Mouse (Mus musculus): ENCODE measurements around the gene Olfr906. TPM values are rescaled to one million over a fixed set of nuclear protein-coding genes. Genes with fewer than 3 reads are reported as not detected.

Gene Olfr906
- not detected in 2 replicates for polyA plus RNA-seq (2015; fragmentation: Nextera tagmentation; extraction: Ambion mirVana)

DNA sequence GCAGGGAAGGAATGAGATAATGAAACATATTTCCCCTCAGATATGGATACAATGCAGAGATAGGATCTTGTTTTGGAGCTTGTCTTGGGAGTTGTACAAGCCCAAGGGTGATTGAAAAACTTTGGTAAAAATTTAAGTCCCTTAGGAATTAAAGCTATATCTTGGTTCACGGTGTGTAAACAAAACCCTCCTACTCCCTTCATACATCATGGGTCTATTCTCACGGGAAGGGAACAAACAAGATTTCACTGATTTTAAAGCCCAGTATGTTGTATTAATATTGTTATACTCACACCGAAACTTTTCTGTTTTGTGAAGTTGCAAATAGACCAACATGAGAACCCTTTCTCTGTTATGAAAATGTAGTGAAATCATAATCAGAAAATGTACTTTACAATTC lies at the start of gene Olfr906:
Gene Olfr906 (plus strand): TSS at position 301 of the 400 bp plus-strand sequence.

DNA sequence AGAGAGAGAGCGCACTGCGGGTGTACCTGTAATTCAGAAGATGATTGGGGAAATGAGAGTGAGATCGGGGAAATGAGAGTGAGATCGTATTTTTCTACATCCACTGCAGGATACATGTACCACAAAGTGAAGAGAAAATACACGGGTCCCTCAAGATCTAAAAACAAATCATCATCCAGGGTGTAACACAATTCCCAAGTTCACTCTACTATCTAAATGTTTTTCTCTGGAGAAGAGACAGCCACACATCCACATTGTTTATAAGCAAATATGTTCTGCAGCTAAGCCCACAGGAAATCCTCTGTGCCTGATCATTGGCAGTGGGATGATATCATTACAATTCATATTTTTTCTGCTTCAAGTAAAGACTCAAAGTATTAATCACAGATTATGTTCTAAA lies 39.5 kb upstream of the Olfr906 start, which contains the start of gene Olfr902:
Gene Olfr902 (plus strand): TSS at position 301 of the 400 bp plus-strand sequence.

DNA sequence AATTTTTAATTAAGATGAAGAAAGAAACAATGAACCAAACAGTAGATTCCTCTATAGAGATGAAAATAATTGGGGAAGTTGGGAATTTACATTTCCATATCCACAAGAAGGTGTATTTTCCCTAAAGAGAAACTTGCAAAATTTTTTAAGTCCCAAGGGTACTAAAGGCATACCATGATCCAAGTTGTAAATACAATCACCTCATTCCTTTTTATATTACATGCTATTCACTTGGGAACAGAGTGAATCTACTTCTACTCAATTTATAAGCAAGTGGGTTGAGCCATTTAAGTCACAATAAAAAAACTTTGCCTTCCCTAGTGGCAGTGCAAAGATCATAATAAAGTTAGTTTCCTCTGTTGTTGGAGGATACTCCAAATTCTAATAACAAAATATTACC lies 24.0 kb upstream of the Olfr906 start, which contains the start of gene Olfr904:
Gene Olfr904 (plus strand): TSS at position 301 of the 400 bp plus-strand sequence.

DNA sequence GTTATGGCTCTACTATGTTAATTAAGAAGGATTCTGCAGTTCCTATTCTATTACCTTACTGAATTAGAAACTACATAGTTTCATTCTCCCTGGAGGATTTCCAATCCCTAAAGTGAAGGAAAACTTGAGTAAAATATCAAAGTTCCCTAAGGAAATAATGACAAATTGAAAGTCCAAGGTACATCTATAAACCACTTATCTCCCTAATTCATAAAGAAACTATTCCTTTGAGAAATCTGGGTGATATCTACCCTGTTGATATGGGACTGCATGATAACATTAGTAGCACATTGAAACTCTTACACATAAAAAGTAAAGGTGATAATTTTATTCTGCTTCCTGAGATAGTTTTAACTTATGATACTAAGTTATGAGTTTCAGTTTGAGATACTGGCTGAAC lies 16.1 kb upstream of the Olfr906 start, which contains the start of gene Olfr905:
Gene Olfr905 (plus strand): TSS at position 301 of the 400 bp plus-strand sequence.

DNA sequence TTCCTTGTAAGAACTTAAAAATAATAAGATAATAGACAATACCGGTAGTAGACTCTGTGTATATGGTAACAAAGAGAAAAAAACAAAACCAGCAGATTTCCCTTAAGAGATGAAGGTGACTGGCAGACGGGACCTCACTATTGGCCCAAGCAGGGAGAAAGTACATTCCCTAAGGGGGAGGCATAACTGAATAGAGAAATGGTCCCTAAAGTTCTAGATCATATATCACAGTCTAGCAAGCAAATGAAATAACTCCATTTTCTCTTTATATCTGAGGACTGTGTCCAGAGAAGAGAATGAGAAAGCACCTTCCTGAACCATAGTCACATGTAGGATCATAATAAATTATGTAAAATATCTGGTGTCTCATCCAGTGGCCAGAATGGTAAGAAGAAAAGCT lies 8.6 kb downstream of the Olfr906 start, which contains the start of gene Olfr907:
Gene Olfr907 (plus strand): TSS at position 301 of the 400 bp plus-strand sequence.

DNA sequence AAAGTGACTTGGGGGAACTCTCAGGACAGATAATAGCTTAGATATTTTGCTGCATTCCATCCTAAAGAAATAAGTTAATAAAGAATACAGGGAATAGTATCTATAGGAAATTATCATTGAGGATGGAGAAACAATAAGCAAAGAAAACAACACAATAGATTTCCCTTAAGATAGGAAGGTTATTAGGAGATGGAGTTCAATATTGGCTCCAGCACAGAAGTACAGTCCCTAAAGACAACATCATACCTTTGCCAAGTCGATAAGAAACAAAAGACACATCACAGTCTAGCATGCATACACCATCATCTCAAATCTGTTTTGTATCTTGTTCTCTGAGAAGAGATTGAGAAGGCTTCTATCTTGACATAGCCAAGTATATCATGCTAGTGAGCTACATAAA lies 34.4 kb downstream of the Olfr906 start, which contains the start of gene Olfr911-ps1:
Gene Olfr911-ps1 (plus strand): TSS at position 301 of the 400 bp plus-strand sequence.

DNA sequence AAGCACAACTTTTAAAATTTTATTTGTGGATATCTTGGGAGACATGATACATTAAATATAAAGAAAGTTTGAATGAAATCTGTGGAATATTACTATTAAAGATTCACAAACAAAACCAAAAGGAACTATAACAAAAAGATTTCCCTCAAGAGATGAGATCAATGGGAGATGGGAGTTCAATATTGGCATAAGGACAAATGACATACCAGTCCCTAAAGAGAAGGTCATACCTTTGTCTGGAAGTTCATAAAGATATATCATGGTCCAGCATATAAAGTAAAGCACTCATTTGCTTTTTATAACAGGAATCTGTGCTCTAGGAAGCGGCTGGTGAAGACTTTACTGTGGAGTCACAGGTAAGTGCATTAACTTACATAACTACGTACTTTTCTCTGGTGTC lies 50.7 kb downstream of the Olfr906 start, which contains the start of gene Olfr910:
Gene Olfr910 (plus strand): TSS at position 301 of the 400 bp plus-strand sequence.

Other genes starting within 250 kb of the Olfr906 start
- gene Olfr143, start 234.3 kb upstream of the Olfr906 start, polyA plus RNA-seq (2015; fragmentation: Nextera tagmentation; extraction: Ambion mirVana): not detected in 2 replicates
- not detected in 2 replicates for gene Olfr895, start 219.2 kb upstream of the Olfr906 start, polyA plus RNA-seq (2015; fragmentation: Nextera tagmentation; extraction: Ambion mirVana)
- not detected in 2 replicates for gene Olfr896-ps1, start 196.0 kb upstream of the Olfr906 start, polyA plus RNA-seq (2015; fragmentation: Nextera tagmentation; extraction: Ambion mirVana)
- gene Olfr25, start 158.0 kb upstream of the Olfr906 start, polyA plus RNA-seq (2015; fragmentation: Nextera tagmentation; extraction: Ambion mirVana): not detected in 2 replicates
- not detected in 2 replicates for gene Olfr898, start 138.7 kb upstream of the Olfr906 start, polyA plus RNA-seq (2015; fragmentation: Nextera tagmentation; extraction: Ambion mirVana)
- gene Olfr250, start 120.2 kb upstream of the Olfr906 start, polyA plus RNA-seq (2015; fragmentation: Nextera tagmentation; extraction: Ambion mirVana): not detected in 2 replicates
- not detected in 2 replicates for gene Olfr251, start 110.0 kb upstream of the Olfr906 start, polyA plus RNA-seq (2015; fragmentation: Nextera tagmentation; extraction: Ambion mirVana)
- gene Olfr147, start 85.4 kb upstream of the Olfr906 start, polyA plus RNA-seq (2015; fragmentation: Nextera tagmentation; extraction: Ambion mirVana): not detected in 2 replicates
- gene Olfr901, start 57.6 kb upstream of the Olfr906 start, polyA plus RNA-seq (2015; fragmentation: Nextera tagmentation; extraction: Ambion mirVana): not detected in 2 replicates
- not detected in 2 replicates for gene Olfr902, start 39.4 kb upstream of the Olfr906 start, polyA plus RNA-seq (2015; fragmentation: Nextera tagmentation; extraction: Ambion mirVana)
- gene Olfr904, start 23.9 kb upstream of the Olfr906 start, polyA plus RNA-seq (2015; fragmentation: Nextera tagmentation; extraction: Ambion mirVana): not detected in 2 replicates
- gene Olfr905, start 16.0 kb upstream of the Olfr906 start, polyA plus RNA-seq (2015; fragmentation: Nextera tagmentation; extraction: Ambion mirVana): not detected in 2 replicates
- not detected in 2 replicates for gene Olfr907, start 8.7 kb downstream of the Olfr906 start, polyA plus RNA-seq (2015; fragmentation: Nextera tagmentation; extraction: Ambion mirVana)
- gene Olfr911-ps1, start 34.5 kb downstream of the Olfr906 start, polyA plus RNA-seq (2015; fragmentation: Nextera tagmentation; extraction: Ambion mirVana): not detected in 2 replicates
- gene Olfr910, start 50.8 kb downstream of the Olfr906 start, polyA plus RNA-seq (2015; fragmentation: Nextera tagmentation; extraction: Ambion mirVana): not detected in 2 replicates
- not detected in 2 replicates for gene Olfr912, start 93.1 kb downstream of the Olfr906 start, polyA plus RNA-seq (2015; fragmentation: Nextera tagmentation; extraction: Ambion mirVana)
- gene Olfr913, start 105.7 kb downstream of the Olfr906 start, polyA plus RNA-seq (2015; fragmentation: Nextera tagmentation; extraction: Ambion mirVana): not detected in 2 replicates
- gene Olfr914, start 118.0 kb downstream of the Olfr906 start, polyA plus RNA-seq (2015; fragmentation: Nextera tagmentation; extraction: Ambion mirVana): not detected in 2 replicates
- gene Olfr916, start 172.8 kb downstream of the Olfr906 start, polyA plus RNA-seq (2015; fragmentation: Nextera tagmentation; extraction: Ambion mirVana): not detected in 2 replicates
- gene Olfr917, start 178.8 kb downstream of the Olfr906 start, polyA plus RNA-seq (2015; fragmentation: Nextera tagmentation; extraction: Ambion mirVana): not detected in 2 replicates
- gene Olfr918, start 187.5 kb downstream of the Olfr906 start, polyA plus RNA-seq (2015; fragmentation: Nextera tagmentation; extraction: Ambion mirVana): not detected in 2 replicates
- gene Olfr919, start 216.6 kb downstream of the Olfr906 start, polyA plus RNA-seq (2015; fragmentation: Nextera tagmentation; extraction: Ambion mirVana): not detected in 2 replicates
- gene Vwa5a, start 231.2 kb downstream of the Olfr906 start, polyA plus RNA-seq (2015; fragmentation: Nextera tagmentation; extraction: Ambion mirVana): 27.9 and 38.3 TPM in 2 replicates